Mouse (Mus musculus) midbrain, embryonic 11.5 days (tissue): Measurements from ENCODE around the gene Zcchc17. TPM values are rescaled to one million over a fixed set of nuclear protein-coding genes. Genes with fewer than 3 reads are reported as not detected.

ENCODE experiments used
- ATAC-seq: fragments of 200-750 bp; cut with Nextera tagmentation; 2 replicates; pipeline ENCODE4 v1.8.0; 2017; ENCODE audit warnings: moderate TSS enrichment, moderate library complexity; ENCODE audit not compliant: low FRiP score
- DNase-seq: peaks from one replicate; pipeline ENCODE4 v3.0.0; 2015; ENCODE audit warnings: low spot score; ENCODE audit errors: missing footprints
- H3K27ac ChIP-seq: fragments of 300-500 bp; sonication (generic); 2 replicates; pipeline ENCODE4 v1.5.1; 2014; ENCODE audit warnings: low read depth, low read length
- H3K27me3 ChIP-seq: fragments of 300-500 bp; sonication (generic); 2 replicates; pipeline ENCODE4 v1.6.1; 2014; ENCODE audit warnings: mild to moderate bottlenecking, low read length, moderate library complexity, mixed read lengths; ENCODE audit not compliant: control insufficient read depth, insufficient read depth
- H3K36me3 ChIP-seq: fragments of 300-500 bp; sonication (generic); 2 replicates; pipeline ENCODE4 v1.6.1; 2014; ENCODE audit warnings: mild to moderate bottlenecking, low read length, moderate library complexity, mixed read lengths; ENCODE audit not compliant: control insufficient read depth, insufficient read depth
- H3K4me1 ChIP-seq: fragments of 300-500 bp; sonication (generic); 2 replicates; pipeline ENCODE4 v1.6.1; 2014; ENCODE audit warnings: low read length; ENCODE audit not compliant: control insufficient read depth, insufficient read depth
- H3K4me2 ChIP-seq: fragments of 300-500 bp; sonication (generic); 2 replicates; pipeline ENCODE4 v1.6.1; 2014; ENCODE audit warnings: mild to moderate bottlenecking, moderate library complexity
- H3K4me3 ChIP-seq: fragments of 300-500 bp; sonication (generic); 2 replicates; pipeline ENCODE4 v1.5.1; 2014; ENCODE audit warnings: low read depth, low read length
- H3K9ac ChIP-seq: fragments of 300-500 bp; sonication (generic); 2 replicates; pipeline ENCODE4 v1.6.1; 2014; ENCODE audit warnings: low read length
- H3K9me3 ChIP-seq: fragments of 300-500 bp; sonication (generic); 2 replicates; pipeline ENCODE4 v1.6.1; 2016; ENCODE audit warnings: low read length; ENCODE audit not compliant: control insufficient read depth
- WGBS: fragments of 180-500 bp; shearing (Covaris S2); extraction: QIAGEN DNeasy Blood & Tissue Kit; methylation state at CpG from one replicate; pipeline ENCODE4 v1.1.7; 2014; 5-methylcytosine and 5-hydroxymethylcytosine counted together
- polyA plus RNA-seq: library from polyadenylated mRNA; unstranded; fragments of >200 nt; fragmentation: Nextera tagmentation; extraction: Ambion mirVana; gene quantifications from 2 replicates; pipeline ENCODE4 v1.2.1, GENCODE M21; 2014

Zcchc17 gene
- polyA plus RNA-seq, 1 experiment from 2014 or later, result 81.2 TPM

DNA sequence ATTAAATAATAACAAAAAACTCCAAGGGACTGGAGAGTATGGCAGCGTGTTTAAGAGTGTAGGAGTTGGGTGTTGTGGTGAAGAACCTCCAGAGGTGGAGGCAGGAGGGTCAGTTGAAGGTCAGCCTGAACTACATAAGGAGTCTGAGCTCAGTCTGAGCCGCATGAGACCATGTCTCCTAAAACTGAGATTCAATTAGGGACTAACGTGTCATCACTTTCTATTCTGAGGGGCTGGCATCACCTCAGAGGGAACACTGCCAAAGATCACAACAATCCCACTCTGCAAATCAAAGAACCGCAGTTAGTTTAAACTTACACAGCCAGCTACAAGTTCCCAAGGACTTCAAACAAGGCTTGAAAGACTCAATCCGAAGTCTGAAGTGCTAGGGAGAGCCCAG lies 36.1 kb downstream of the Zcchc17 start:
- WGBS, result 91% methylated on average over 5 of the region's 5 CpGs
- DNase-seq (no peak), ATAC-seq (no peak)
- Histone ChIP-seq H3K9me3 (no peaks in the 10 kb centered on the region), H3K4me3 (no peak overlapping the region), H3K4me2 (no peak overlapping the region), H3K27me3 (no peaks in the 10 kb centered on the region), H3K4me1 (no peaks in the 10 kb centered on the region), H3K9ac (no peak overlapping the region), H3K36me3 (peaks cover 13% of the 10 kb centered on the region), H3K27ac (no peak overlapping the region)

DNA sequence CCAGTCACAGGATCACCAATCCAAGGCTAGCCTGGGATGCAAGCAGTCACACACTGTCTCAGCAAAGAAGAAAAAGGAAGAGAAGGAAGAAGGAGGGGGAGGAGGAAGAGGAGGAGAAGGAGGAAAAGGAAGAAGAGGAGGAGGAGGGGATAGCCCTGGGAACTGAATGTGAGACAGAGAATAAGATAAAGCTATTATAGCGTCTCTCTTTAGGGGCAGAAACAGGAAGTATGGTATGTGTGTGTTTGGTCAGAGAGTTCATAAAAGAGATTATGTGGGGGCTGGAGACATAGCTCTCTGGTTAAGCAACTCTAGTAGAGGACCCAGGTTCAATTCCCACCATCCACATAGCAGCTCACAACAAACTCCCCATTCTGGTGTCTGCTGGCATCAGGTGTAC lies 36.6 kb downstream of the Zcchc17 start:
- no peak overlapping the region for H3K4me2 ChIP-seq
- peaks cover 13% of the 10 kb centered on the region for H3K36me3 ChIP-seq
- H3K27me3 ChIP-seq, result no peaks in the 10 kb centered on the region
- H3K4me3 ChIP-seq, result no peak overlapping the region
- H3K4me1 ChIP-seq, result no peaks in the 10 kb centered on the region
- H3K27ac ChIP-seq, result no peak overlapping the region
- H3K9me3 ChIP-seq, result no peaks in the 10 kb centered on the region
- no peak overlapping the region for H3K9ac ChIP-seq
- 100% methylated on average over 1 of the region's 1 CpGs for WGBS
- no peak for DNase-seq
- ATAC-seq, result no peak

DNA sequence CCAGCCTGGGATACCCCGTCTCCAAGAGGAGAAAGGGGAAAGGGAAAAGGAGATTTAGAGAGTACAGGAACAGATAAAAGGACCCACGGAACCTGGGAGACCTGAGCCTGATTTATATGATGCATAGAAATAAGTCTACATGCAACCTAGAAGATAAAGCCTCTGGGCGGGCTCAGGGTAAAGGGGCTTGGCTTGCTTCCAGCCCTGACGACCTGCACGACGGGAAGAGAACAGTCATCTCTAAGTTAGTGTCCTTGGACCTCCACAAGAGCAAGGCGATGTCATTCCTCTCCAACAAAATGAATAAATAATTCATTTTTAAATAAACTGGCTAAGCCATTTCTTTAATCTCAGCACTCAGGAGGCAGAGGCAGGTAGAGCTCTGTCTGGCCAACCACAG lies 37.2 kb downstream of the Zcchc17 start:
- 92% methylated on average over 7 of the region's 7 CpGs for WGBS
- ATAC-seq (no peak), DNase-seq (no peak)
- Histone ChIP-seq H3K27ac (no peak overlapping the region), H3K4me3 (no peak overlapping the region), H3K9ac (no peak overlapping the region), H3K27me3 (no peaks in the 10 kb centered on the region), H3K4me1 (no peaks in the 10 kb centered on the region), H3K9me3 (no peaks in the 10 kb centered on the region), H3K4me2 (no peak overlapping the region), H3K36me3 (peaks cover 10% of the 10 kb centered on the region)

DNA sequence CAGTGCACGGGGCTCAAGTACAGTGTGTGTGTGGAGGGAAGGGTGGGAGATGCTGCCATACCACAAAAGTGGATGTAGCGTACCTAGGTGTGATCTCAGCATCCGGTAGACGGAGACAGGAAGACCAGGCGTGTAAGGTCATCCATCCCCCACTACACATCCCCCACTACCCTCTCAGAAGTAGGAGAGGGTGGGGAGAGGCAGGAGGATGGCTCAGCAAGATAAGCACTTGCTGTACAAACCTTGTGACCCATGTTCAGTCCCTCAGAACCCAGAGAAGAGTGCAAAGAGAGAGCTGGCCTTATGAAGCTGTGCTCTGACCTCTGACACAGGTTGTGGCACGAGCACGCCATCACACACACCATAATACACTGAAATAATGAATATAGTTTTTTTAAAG lies 38.1 kb downstream of the Zcchc17 start:
- DNase-seq (no peak), ATAC-seq (no peak)
- no peak overlapping the region for H3K4me3 ChIP-seq
- no peaks in the 10 kb centered on the region for H3K4me1 ChIP-seq
- no peaks in the 10 kb centered on the region for H3K27me3 ChIP-seq
- H3K27ac ChIP-seq, result no peak overlapping the region
- H3K9me3 ChIP-seq, result no peaks in the 10 kb centered on the region
- WGBS, result 89% methylated on average over 7 of the region's 7 CpGs
- H3K36me3 ChIP-seq, result peaks cover 8% of the 10 kb centered on the region
- H3K9ac ChIP-seq, result no peak overlapping the region
- no peak overlapping the region for H3K4me2 ChIP-seq

DNA sequence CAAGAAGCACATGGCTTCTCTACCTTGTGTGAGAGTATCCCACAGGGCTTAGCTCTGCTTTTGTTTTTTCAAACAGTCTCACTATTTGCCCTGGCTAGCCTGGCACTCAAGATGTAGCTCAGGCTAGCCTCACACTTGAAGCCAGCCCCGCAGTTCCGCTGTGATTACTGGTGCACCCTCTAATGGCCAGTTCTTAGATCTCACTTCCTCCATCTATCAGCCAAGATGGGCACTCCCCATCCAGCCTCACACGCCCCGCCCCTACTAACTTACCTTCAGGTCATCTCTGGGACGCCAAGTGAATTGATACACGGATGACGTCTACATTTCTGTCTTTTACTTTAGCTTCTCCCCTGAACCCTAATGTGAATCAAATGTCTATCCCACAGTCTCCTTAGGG lies 40.2 kb downstream of the Zcchc17 start:
- no peak overlapping the region for H3K4me2 ChIP-seq
- no peaks in the 10 kb centered on the region for H3K27me3 ChIP-seq
- H3K36me3 ChIP-seq, result peaks cover under 1% of the 10 kb centered on the region
- H3K9me3 ChIP-seq, result no peaks in the 10 kb centered on the region
- no peak overlapping the region for H3K4me3 ChIP-seq
- H3K27ac ChIP-seq, result no peak overlapping the region
- no peak overlapping the region for H3K9ac ChIP-seq
- no peaks in the 10 kb centered on the region for H3K4me1 ChIP-seq
- 85% methylated on average over 7 of the region's 7 CpGs for WGBS
- DNase-seq (no peak), ATAC-seq (no peak)

DNA sequence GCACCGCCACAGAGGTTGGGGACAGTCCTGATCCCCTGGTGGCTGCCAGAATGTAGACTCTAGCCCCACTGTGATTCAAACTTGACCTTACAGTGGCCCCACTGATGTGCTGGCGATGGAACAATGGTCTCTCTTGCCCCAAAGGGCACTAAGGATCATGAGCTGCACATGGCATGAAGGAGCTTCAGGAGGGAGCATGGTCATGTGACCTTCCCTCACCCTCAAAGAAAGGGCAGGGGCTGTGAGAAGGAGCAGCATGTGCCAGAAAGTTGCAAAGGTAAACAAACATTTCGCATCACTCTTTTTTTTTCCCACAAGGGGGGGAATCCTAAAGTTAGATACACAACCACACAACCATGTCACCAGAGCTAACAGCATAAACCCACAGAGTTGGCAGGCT lies 41.6 kb downstream of the Zcchc17 start:
- no peaks in the 10 kb centered on the region for H3K9me3 ChIP-seq
- WGBS, result 68% methylated on average over 3 of the region's 3 CpGs
- H3K36me3 ChIP-seq, result no peaks in the 10 kb centered on the region; the same call in 1 of the 2 replicates

DNA sequence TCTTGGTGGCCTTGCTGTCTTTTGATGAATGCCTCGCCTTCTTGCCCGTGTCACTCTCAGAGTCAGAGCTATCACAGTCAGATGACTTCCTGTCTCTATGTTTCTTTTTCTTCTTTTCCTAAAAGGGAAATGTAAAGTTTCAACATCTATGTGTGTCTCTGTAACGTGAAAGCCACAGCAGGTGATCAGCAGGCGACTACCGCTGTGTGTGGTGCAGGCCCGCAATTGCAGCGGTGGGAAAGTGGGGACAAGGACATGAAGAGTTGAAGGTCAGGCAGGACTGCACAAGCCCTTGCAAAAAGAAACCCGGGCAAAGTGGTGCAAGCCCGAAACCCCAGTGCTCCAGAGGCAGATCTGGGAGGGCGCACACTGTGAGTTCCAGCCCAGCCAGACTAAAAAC lies 43.1 kb downstream of the Zcchc17 start:
- DNase-seq, result no peak
- Histone ChIP-seq H3K27me3 (no peaks in the 10 kb centered on the region; the same call in 1 of the 2 replicates), H3K9me3 (no peaks in the 10 kb centered on the region), H3K27ac (no peak overlapping the region), H3K4me3 (no peak overlapping the region), H3K4me1 (no peaks in the 10 kb centered on the region), H3K36me3 (no peaks in the 10 kb centered on the region; the same call in 1 of the 2 replicates), H3K9ac (no peak overlapping the region), H3K4me2 (no peak overlapping the region)
- 78% methylated on average over 10 of the region's 10 CpGs for WGBS
- ATAC-seq, result no peak

More for the DNA sequence above, 41.6 kb downstream of the Zcchc17 start:
- H3K27ac ChIP-seq, result no peak overlapping the region
- no peaks in the 10 kb centered on the region for H3K27me3 ChIP-seq
- H3K4me3 ChIP-seq, result no peak overlapping the region
- no peak overlapping the region for H3K9ac ChIP-seq
- no peak overlapping the region for H3K4me2 ChIP-seq
- ATAC-seq (no peak), DNase-seq (no peak)
- H3K4me1 ChIP-seq, result no peaks in the 10 kb centered on the region

DNA sequence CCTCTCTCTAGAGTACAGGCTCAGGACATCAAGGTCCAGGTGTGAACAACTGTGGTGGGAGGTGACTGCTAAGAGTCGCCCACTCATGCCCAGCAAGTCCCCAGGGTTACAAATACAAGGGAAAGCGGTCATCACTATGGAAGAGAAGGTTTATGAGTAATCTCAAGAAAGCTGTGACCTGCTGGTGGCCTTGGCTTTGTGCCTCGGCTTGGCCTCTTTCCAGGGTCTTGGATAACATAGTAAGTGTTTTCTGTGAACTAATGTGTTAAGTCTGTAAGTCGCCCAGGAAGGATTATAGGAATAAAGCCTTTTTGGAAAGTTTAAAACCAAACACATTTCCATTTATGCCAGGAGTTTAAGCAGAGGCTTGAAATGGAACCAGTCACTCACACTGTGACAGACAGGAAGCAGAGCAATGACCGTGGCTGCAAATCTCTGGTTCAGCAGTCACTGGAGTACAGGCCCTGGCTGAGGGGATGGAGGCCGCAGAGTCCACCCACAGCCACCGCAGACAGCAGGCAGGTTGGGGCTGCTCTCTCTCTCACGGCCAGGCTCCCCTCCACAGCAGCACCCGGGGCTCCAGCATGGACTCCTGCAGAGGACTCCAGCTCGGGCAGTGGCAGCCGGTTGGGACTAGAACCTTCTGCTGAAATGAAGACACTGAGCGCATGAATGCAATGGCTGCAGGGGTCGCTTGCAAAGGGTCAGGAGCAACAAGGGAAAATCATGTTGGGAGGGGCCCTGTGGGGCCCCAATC lies 43.8 kb downstream of the Zcchc17 start:
- Histone ChIP-seq H3K27me3 (no peaks in the 10 kb centered on the region; the same call in 1 of the 2 replicates), H3K9ac (no peak overlapping the region), H3K27ac (no peak overlapping the region), H3K4me2 (no peak overlapping the region), H3K9me3 (no peaks in the 10 kb centered on the region), H3K4me1 (no peaks in the 10 kb centered on the region), H3K4me3 (no peak overlapping the region), H3K36me3 (no peaks in the 10 kb centered on the region; the same call in 1 of the 2 replicates)
- no peak for ATAC-seq
- DNase-seq, result no peak
- WGBS, result 78% methylated on average over 13 of the region's 13 CpGs

DNA sequence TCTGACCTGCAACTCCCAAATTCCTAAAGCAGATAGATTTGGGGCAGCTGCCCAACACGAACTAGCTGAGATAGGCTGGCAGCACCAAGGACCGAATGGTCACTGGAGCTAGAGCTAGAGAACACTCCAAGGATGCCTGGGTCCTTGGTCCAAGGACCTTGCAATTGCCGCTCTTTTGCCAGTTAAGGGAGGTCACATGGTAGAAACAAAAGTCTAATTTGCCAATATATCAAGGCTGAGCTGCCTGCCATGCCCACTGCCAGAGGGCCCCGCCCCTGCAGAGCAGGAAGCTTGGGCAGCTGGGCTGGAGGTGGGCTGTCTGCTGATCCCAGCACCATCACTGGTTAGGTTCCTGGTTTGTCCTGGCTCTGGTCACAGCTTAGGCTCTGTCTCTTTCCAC lies 46.2 kb downstream of the Zcchc17 start:
- H3K27me3 ChIP-seq, result peaks cover 19% of the 10 kb centered on the region
- no peak overlapping the region for H3K4me3 ChIP-seq
- DNase-seq (no peak), ATAC-seq (no peak)
- H3K4me1 ChIP-seq, result peaks cover 6% of the 10 kb centered on the region
- H3K27ac ChIP-seq, result no peak overlapping the region
- no peaks in the 10 kb centered on the region for H3K36me3 ChIP-seq
- WGBS, result 93% methylated on average over 4 of the region's 4 CpGs
- H3K4me2 ChIP-seq, result no peak overlapping the region
- H3K9ac ChIP-seq, result no peak overlapping the region
- H3K9me3 ChIP-seq, result no peaks in the 10 kb centered on the region
